Mouse (Mus musculus) midbrain, embryonic 16.5 days (tissue): ENCODE data around the gene Cycs. TPM values are rescaled to one million over a fixed set of nuclear protein-coding genes. Genes with fewer than 3 reads are reported as not detected.
A peak's percentile ranks its signal among the peaks of the same experiment; 100 is the strongest.

Experiments used
- ATAC-seq: fragments of 200-750 bp; cut with Nextera tagmentation; 2 replicates; pipeline ENCODE4 v1.8.0; 2017; ENCODE audit warnings: moderate TSS enrichment
- H3K27ac ChIP-seq: fragments of 300-500 bp; sonication (generic); 2 replicates; pipeline ENCODE4 v1.5.1; 2014; ENCODE audit warnings: mild to moderate bottlenecking, low read length, mixed read lengths
- H3K27me3 ChIP-seq: fragments of 300-500 bp; sonication (generic); 2 replicates; pipeline ENCODE4 v1.6.1; 2014; ENCODE audit warnings: low read depth, low read length, mixed read lengths; ENCODE audit not compliant: control insufficient read depth, insufficient read depth
- H3K36me3 ChIP-seq: fragments of 300-500 bp; sonication (generic); 2 replicates; pipeline ENCODE4 v1.6.1; 2014; ENCODE audit warnings: mild to moderate bottlenecking, low read length, moderate library complexity, mixed read lengths; ENCODE audit not compliant: control insufficient read depth, insufficient read depth
- H3K4me1 ChIP-seq: fragments of 300-500 bp; sonication (generic); 2 replicates; pipeline ENCODE4 v1.6.1; 2014; ENCODE audit warnings: mild to moderate bottlenecking, low read length, mixed read lengths; ENCODE audit not compliant: control insufficient read depth, insufficient read depth
- H3K4me2 ChIP-seq: fragments of 300-500 bp; sonication (generic); 2 replicates; pipeline ENCODE4 v1.6.1; 2014; ENCODE audit warnings: mild to moderate bottlenecking, low read length, mixed read lengths
- H3K4me3 ChIP-seq: fragments of 300-500 bp; sonication (generic); 2 replicates; pipeline ENCODE4 v1.5.1; 2014; ENCODE audit warnings: low read depth, mild to moderate bottlenecking, low read length, moderate library complexity, mixed read lengths
- H3K9ac ChIP-seq: fragments of 300-500 bp; sonication (generic); 2 replicates; pipeline ENCODE4 v1.6.1; 2014; ENCODE audit warnings: low read depth, low read length, mixed read lengths
- H3K9me3 ChIP-seq: fragments of 300-500 bp; sonication (generic); replicated peaks from 2 replicates; pipeline ENCODE4 v1.6.1; 2014; ENCODE audit warnings: mild to moderate bottlenecking, low read length, mixed read lengths; ENCODE audit not compliant: control insufficient read depth, poor library complexity, severe bottlenecking
- WGBS: fragments of 180-500 bp; shearing (Covaris S2); extraction: QIAGEN DNeasy Blood & Tissue Kit; methylation state at CpG from one replicate; pipeline ENCODE4 v1.1.7; 2014; 5-methylcytosine and 5-hydroxymethylcytosine counted together
- polyA plus RNA-seq: library from polyadenylated mRNA; unstranded; fragments of >200 nt; fragmentation: Nextera tagmentation; extraction: Ambion mirVana; gene quantifications from 2 replicates; pipeline ENCODE4 v1.2.1, GENCODE M21; 2015

Cycs gene
- polyA plus RNA-seq: 68.8 and 73.5 TPM in 2 replicates

DNA sequence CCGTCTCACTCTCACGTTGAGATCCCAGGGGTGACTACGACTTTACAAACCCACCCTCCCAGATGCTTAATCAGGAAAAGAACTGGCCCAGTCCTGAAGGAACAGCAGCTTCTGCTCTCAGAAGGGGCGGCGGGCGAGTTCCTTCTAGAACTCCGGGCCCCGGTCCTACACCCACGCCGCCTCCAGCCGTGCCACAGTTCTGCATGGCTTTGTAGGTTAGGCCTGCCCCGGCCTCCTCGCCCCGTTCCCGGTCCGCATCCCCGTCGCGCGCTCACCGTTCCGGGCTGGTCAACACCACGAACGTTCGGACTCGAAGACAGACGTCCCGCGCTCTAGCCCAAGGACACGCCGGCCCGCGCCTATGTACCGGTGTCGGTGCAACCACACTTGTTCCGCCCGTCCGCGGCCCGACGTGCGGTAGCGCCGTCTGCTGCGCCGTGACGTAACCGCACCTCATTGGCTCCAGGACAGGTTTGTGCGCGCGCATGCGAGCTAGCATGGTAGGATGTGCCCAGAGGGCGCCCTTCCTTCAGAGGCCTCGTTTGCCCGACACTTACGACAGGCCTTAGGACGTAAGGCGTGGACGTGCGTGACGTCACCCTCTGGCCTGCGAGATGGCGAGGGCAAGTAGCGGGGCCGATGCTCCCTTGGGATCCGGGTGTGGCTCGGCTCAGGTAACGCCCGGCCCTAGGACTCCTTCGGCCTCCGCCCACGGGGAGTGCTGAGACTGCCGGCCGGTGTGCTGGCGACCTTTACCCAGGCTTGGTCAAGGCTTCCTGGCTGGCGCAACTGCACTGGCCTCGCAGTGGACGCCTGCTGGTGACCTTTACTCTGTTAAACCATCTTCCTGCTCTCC is at the start of gene Cycs:
TSS of gene Cycs (minus strand) at position 398 of the 856 bp plus-strand sequence.
- Histone ChIP-seq H3K9me3 (no peaks in the 10 kb centered on the region), H3K4me3 (peak within 1 kb of the TSS; percentile 69), H3K4me1 (peaks cover 11% of the 10 kb centered on the region), H3K9ac (peak within 1 kb of the TSS; percentile 84), H3K4me2 (peak within 1 kb of the TSS; percentile 83), H3K27me3 (no peaks in the 10 kb centered on the region), H3K36me3 (peaks cover 13% of the 10 kb centered on the region), H3K27ac (peak within 1 kb of the TSS; percentile 90)
- ATAC-seq: peak; percentile 98
- under 1% methylated on average over 78 of the region's 78 CpGs for WGBS

DNA sequence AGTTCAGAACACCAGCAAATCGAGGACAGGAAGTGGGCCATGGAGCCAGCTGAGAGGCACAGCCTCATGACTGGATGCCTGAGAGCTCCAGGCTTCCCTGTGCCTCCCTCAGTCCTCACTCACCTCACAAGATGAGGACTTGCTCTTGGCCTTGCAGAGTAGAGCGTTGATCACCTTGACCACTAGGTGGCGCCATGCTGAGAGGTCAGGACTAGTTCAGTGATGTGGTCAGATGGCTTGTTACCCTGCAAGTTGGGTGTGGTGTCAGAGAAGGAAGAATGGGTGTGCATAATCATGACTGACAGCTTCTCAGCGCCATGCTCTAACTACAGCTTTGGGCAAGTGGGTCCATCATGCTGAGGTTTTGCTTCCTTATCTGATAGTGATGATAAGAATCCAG is 35.3 kb upstream of the Cycs start:
- Histone ChIP-seq H3K27me3 (no peaks in the 10 kb centered on the region), H3K27ac (no peak overlapping the region), H3K4me2 (no peak overlapping the region), H3K4me1 (no peaks in the 10 kb centered on the region), H3K9ac (no peak overlapping the region), H3K36me3 (no peaks in the 10 kb centered on the region), H3K9me3 (no peaks in the 10 kb centered on the region), H3K4me3 (no peak overlapping the region)
- WGBS: 29% methylated on average over 4 of the region's 4 CpGs
- ATAC-seq: no peak

DNA sequence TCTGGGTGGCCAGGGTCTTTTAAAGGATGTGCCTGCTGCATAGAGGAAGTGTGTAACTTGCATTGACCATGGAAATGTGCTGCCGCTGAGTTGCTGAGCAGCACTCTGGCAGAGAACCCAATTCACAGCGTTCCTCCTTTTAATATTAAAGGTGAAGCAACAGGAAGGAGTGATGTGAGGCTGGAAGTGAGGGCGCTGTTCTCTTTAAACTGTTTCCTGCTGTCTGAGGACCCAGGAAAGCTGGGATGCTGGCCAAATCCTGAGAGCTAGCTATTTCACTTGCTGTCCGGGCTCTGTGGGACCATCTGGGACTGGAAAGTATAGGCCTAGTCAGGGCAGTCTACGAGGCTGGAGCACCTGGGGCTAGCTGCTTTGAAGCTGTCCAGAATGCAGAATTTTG is 32.2 kb upstream of the Cycs start:
- ATAC-seq: no peak
- WGBS: 59% methylated on average over 5 of the region's 5 CpGs
- H3K9ac ChIP-seq: no peak overlapping the region
- H3K27me3 ChIP-seq: no peaks in the 10 kb centered on the region
- H3K36me3 ChIP-seq: no peaks in the 10 kb centered on the region; the same call in 1 of the 2 replicates
- no peak overlapping the region for H3K4me2 ChIP-seq
- H3K9me3 ChIP-seq: no peaks in the 10 kb centered on the region
- H3K27ac ChIP-seq: no peak overlapping the region
- no peak overlapping the region for H3K4me3 ChIP-seq
- peaks cover 6% of the 10 kb centered on the region for H3K4me1 ChIP-seq

DNA sequence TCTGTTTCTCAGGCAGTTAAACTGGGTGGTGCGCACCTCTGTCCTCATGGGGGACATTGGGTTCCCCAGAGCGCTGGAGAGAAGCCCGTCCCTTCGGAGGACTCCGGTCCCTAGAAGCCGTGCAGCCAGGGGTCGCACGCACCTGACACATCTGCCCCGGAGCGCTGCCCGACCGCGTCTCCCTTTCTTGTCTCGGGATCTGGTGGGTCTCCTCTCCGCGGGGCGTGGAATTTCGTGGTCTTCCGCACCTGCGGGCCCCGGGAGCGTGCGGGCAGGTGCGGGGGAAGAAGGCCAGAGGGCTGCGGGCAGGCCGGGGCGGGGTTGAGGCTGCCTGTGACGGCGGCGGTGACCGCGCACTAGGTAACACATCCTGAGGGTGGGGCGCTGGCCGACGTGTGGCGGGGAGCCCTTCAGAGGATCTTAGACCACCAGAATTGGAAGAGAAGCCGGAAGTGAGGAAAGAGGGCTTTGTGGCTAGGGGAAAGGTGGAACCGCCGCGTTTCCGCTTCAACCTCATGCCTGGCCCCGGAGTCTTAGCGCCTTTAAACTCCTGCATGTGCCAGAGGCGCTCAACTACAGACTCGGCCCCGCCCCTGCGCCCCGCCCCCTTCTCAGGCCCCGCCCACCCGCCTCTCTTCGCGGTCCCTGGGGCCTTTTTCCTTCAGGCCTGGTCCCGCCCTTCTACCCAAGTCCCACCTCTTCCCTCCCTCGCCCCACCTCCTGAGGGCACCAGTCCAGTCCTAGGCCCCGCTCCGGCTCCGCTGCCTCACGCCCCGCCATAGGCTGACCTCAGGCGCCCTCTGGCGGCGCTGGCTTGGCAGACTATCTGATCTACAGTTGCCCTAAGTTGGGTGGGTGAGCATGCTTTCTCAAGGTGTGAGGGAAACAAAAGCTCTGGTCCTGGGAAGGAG is 30.2 kb upstream of the Cycs start, which contains the start of gene 4921507P07Rik:
TSS of gene 4921507P07Rik (minus strand) at position 332 of the 911 bp plus-strand sequence.
- H3K27ac ChIP-seq: peak within 1 kb of the TSS; percentile 81
- 1% methylated on average over 58 of the region's 62 CpGs for WGBS
- H3K36me3 ChIP-seq: no peaks in the 10 kb centered on the region; the same call in 1 of the 2 replicates
- peak within 1 kb of the TSS; percentile 89 for H3K9ac ChIP-seq
- peak within 1 kb of the TSS; percentile 78 for H3K4me3 ChIP-seq
- no peaks in the 10 kb centered on the region for H3K27me3 ChIP-seq
- no peaks in the 10 kb centered on the region for H3K9me3 ChIP-seq
- peak within 1 kb of the TSS; percentile 94 for H3K4me2 ChIP-seq
- H3K4me1 ChIP-seq: peaks cover 6% of the 10 kb centered on the region
- ATAC-seq: peak; percentile 96

DNA sequence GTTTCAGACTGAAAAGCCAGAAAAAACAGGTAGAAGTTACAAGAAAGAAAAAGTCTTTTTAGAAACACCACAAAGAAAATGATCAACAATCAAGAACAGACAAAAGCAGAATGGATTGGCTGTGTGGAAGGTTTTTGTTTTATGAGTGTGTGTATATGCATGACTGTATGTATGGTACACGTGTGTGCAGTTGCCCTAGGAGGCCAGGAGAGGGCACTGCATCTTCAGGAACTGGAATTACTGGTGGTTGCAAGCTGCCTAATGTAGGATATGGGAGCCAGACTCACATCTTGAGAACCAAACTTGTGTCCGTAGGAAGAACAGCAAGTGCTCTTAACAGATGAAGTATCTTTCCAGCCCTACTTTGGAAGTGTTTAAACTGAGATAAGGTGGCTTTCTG is 28.0 kb upstream of the Cycs start:
- 82% methylated on average over 2 of the region's 2 CpGs for WGBS
- H3K27ac ChIP-seq: no peak overlapping the region

DNA sequence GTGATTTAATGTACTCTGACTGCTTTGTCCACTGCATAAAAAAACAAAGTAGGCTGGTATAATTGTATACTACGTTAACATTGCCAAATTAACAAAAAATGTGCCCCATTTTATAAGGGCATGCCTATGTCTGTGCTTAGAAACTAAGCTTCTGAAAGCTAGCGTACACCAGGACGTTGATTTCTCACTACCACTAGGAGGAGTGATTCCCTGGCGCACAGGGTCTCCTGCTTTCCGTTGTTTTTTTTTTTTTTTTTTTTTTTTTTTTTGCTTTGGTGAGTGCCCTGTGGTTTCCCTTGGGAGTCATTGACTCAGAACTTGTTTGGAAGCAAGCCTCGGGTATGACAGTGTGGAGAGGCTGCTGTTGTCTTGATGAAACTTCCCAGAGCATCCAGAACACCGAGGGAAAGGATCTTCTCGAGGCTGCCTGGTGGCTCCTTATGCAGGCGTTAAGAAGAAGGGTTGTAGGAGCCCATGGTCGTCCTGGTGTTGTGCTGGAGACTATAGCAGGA is 27.1 kb upstream of the Cycs start:
- peaks cover 6% of the 10 kb centered on the region for H3K4me1 ChIP-seq
- no peak overlapping the region for H3K27ac ChIP-seq
- H3K4me2 ChIP-seq: no peak overlapping the region
- ATAC-seq: no peak
- H3K9me3 ChIP-seq: no peaks in the 10 kb centered on the region
- H3K27me3 ChIP-seq: no peaks in the 10 kb centered on the region
- no peaks in the 10 kb centered on the region; the same call in 1 of the 2 replicates for H3K36me3 ChIP-seq
- H3K9ac ChIP-seq: no peak overlapping the region
- 71% methylated on average over 10 of the region's 10 CpGs for WGBS
- no peak overlapping the region for H3K4me3 ChIP-seq

More for the DNA sequence above, 28.0 kb upstream of the Cycs start:
- H3K9me3 ChIP-seq: no peaks in the 10 kb centered on the region
- H3K36me3 ChIP-seq: no peaks in the 10 kb centered on the region; the same call in 1 of the 2 replicates
- no peaks in the 10 kb centered on the region for H3K27me3 ChIP-seq
- ATAC-seq: no peak
- peaks cover 6% of the 10 kb centered on the region for H3K4me1 ChIP-seq
- no peak overlapping the region for H3K4me3 ChIP-seq
- H3K4me2 ChIP-seq: no peak overlapping the region
- no peak overlapping the region for H3K9ac ChIP-seq

DNA sequence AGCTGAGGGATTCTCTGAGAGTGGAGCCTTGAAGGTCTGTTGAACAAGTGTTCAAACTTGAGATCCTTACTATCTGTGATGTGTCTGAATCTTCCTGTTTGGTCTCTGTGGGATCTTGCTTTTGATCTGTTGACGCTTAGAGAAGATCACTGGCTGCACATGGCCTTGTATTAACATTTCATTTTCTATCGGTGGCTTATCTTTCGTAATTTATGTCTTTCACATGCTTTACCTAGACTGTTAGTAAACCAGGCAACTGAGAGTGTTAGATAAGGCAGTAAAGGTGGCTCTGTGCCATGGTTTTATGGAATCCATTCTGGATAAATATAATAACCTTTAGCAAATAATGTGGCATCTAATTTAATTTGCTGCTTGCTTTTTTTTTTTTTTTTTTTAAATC is 23.9 kb upstream of the Cycs start:
- H3K9ac ChIP-seq: no peak overlapping the region
- H3K27me3 ChIP-seq: no peaks in the 10 kb centered on the region
- 85% methylated on average over 3 of the region's 3 CpGs for WGBS
- no peaks in the 10 kb centered on the region for H3K9me3 ChIP-seq
- no peak overlapping the region for H3K4me3 ChIP-seq
- no peaks in the 10 kb centered on the region; the same call in 1 of the 2 replicates for H3K4me1 ChIP-seq
- no peak overlapping the region for H3K27ac ChIP-seq
- ATAC-seq: no peak
- H3K4me2 ChIP-seq: no peak overlapping the region
- H3K36me3 ChIP-seq: no peaks in the 10 kb centered on the region; the same call in 1 of the 2 replicates

DNA sequence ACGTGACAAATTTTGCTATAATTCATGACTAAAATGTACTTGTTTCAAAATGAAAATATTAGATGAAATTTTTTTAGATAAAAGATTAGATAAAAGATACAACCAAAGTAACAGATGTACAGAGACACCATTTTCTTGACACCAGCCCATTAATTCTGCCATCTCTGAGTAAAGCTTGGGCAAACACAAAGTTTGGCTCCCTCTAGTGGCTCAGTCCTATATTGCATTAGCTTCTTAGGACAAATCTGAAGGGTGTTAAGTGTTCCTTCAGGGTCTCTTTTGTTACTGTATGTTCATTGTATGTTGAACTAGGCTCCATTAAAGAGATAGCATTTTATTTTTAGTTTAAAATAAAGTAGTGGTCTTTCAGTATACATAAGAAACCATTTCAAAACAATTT is 21.9 kb upstream of the Cycs start:
- no peak for ATAC-seq
- no peak overlapping the region for H3K4me3 ChIP-seq
- H3K27ac ChIP-seq: no peak overlapping the region
- no peak overlapping the region for H3K9ac ChIP-seq
- H3K4me2 ChIP-seq: no peak overlapping the region
- H3K9me3 ChIP-seq: no peaks in the 10 kb centered on the region
- no peaks in the 10 kb centered on the region for H3K27me3 ChIP-seq
- WGBS: 95% methylated on average over 1 of the region's 1 CpGs
- H3K36me3 ChIP-seq: no peaks in the 10 kb centered on the region
- no peaks in the 10 kb centered on the region for H3K4me1 ChIP-seq
